Mouse (Mus musculus) kidney, embryonic 14.5 days (tissue): ENCODE measurements around the gene Lmo3. TPM values are rescaled to one million over a fixed set of nuclear protein-coding genes. Genes with fewer than 3 reads are reported as not detected.

ENCODE experiments used
- ATAC-seq: fragments of 200-750 bp; cut with Nextera tagmentation; 2 replicates; pipeline ENCODE4 v1.8.0; 2017; ENCODE audit warnings: moderate number of reproducible peaks, mild to moderate bottlenecking, moderate TSS enrichment, moderate library complexity; ENCODE audit not compliant: low FRiP score, low TSS enrichment
- H3K27ac ChIP-seq: fragments of 300-500 bp; sonication (generic); 2 replicates; pipeline ENCODE4 v1.5.1; 2014; ENCODE audit warnings: low read depth, mild to moderate bottlenecking, low read length, moderate library complexity, mixed read lengths
- H3K27me3 ChIP-seq: fragments of 300-500 bp; sonication (generic); 2 replicates; pipeline ENCODE4 v1.6.1; 2014; ENCODE audit warnings: mild to moderate bottlenecking, low read length; ENCODE audit not compliant: control insufficient read depth, insufficient read depth
- H3K36me3 ChIP-seq: fragments of 300-500 bp; sonication (generic); 2 replicates; pipeline ENCODE4 v1.6.1; 2014; ENCODE audit warnings: low read length, mixed read lengths; ENCODE audit not compliant: control insufficient read depth, insufficient read depth
- H3K4me1 ChIP-seq: fragments of 300-500 bp; sonication (generic); 2 replicates; pipeline ENCODE4 v1.6.1; 2014; ENCODE audit warnings: low read length, mixed read lengths; ENCODE audit not compliant: control insufficient read depth, insufficient read depth
- H3K4me2 ChIP-seq: fragments of 300-500 bp; sonication (generic); replicated peaks from 2 replicates; pipeline ENCODE4 v1.6.1; 2014; ENCODE audit warnings: low read depth, mild to moderate bottlenecking, low read length
- H3K4me3 ChIP-seq: fragments of 300-500 bp; sonication (generic); 2 replicates; pipeline ENCODE4 v1.5.1; 2014; ENCODE audit warnings: mild to moderate bottlenecking, low read length
- H3K9ac ChIP-seq: fragments of 300-500 bp; sonication (generic); 2 replicates; pipeline ENCODE4 v1.6.1; 2014; ENCODE audit warnings: low read depth, mild to moderate bottlenecking, low read length, moderate library complexity
- H3K9me3 ChIP-seq: fragments of 300-500 bp; sonication (generic); 2 replicates; pipeline ENCODE4 v1.6.1; 2016; ENCODE audit warnings: low read length; ENCODE audit not compliant: control insufficient read depth
- WGBS: fragments of 180-500 bp; shearing (Covaris S2); extraction: QIAGEN DNeasy Blood & Tissue Kit; methylation state at CpG from one replicate; pipeline ENCODE4 v1.1.7; 2014; 5-methylcytosine and 5-hydroxymethylcytosine counted together
- polyA plus RNA-seq: library from polyadenylated mRNA; unstranded; fragments of >200 nt; fragmentation: Nextera tagmentation; extraction: Ambion mirVana; gene quantifications from 2 replicates; pipeline ENCODE4 v1.2.1, GENCODE M21; 2014

The Lmo3 gene
- polyA plus RNA-seq, 1 experiment from 2014 or later = 0.41 TPM

GRCm38 (mm10) chr6:138350587-138351345 lies 231.0 kb downstream of the Lmo3 start:
- Histone ChIP-seq H3K27me3 (no peaks in the 10 kb centered on the region), H3K9me3 (no peaks in the 10 kb centered on the region), H3K4me1 (no peaks in the 10 kb centered on the region), H3K4me3 (no peak overlapping the region), H3K27ac (no peak overlapping the region), H3K36me3 (no peaks in the 10 kb centered on the region), H3K9ac (no peak overlapping the region), H3K4me2 (no peak overlapping the region)
- 78% methylated on average over 3 of the region's 3 CpGs for WGBS
- ATAC-seq = no peak

DNA sequence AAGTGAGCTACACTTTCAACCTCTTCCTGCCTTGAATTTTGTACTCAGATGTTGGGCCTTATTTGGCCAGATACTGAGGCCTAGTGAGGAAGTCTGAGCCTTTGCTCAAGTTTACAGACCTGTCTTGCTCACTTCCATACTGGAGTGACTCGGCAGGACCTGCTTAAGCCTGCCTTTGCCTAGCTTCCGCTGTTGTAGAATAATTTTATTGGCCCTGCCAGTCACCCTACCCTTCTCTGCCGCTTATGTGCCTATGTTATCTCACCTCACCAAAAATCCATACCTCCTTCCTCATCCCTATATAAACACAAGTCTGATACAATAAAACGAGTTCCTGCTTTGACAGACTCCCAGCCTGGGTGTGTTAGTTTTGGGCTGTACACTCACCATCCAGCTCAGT lies 235.2 kb downstream of the Lmo3 start:
- Histone ChIP-seq H3K9ac (no peak overlapping the region), H3K27me3 (no peaks in the 10 kb centered on the region), H3K4me3 (no peak overlapping the region), H3K27ac (no peak overlapping the region), H3K36me3 (no peaks in the 10 kb centered on the region), H3K4me1 (no peaks in the 10 kb centered on the region), H3K4me2 (no peak overlapping the region), H3K9me3 (0 out of 2 replicates have a peak, but pooled peaks cover 3% of the 10 kb centered on the region)
- 82% methylated on average over 4 of the region's 4 CpGs for WGBS
- no peak for ATAC-seq

- no peak overlapping the region for H3K4me3 ChIP-seq
- no peaks in the 10 kb centered on the region for H3K27me3 ChIP-seq
- peaks cover 6% of the 10 kb centered on the region; the same call in 1 of the 2 replicates for H3K9me3 ChIP-seq
- no peak for ATAC-seq
- H3K9ac ChIP-seq = no peak overlapping the region
- no peak overlapping the region for H3K4me2 ChIP-seq
- no peak overlapping the region for H3K27ac ChIP-seq
- H3K4me1 ChIP-seq = no peaks in the 10 kb centered on the region
- 77% methylated on average over 4 of the region's 4 CpGs for WGBS
- H3K36me3 ChIP-seq = no peaks in the 10 kb centered on the region
These were observed 245.9 kb downstream of the Lmo3 start for GRCm38 (mm10) chr6:138335858-138336257.

DNA sequence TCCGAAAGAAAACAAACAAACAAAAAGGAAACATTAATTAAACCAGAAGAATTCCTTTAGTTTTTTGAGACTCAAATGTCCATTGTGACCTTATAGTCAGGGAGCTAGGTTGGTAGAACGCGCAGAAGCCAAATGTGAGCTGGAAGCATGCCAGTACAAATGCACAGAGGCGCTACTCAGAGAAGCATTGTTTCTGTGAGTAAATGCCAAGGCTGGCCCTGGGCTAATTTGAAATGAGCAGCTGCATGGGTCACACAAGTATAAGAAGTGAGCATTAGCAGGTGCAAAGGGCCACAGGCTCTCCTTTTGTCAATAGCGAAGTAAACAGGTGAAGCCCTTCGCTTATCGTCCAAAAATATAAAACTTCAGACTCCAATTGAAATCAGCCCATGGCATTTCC lies 247.8 kb downstream of the Lmo3 start:
- WGBS = 86% methylated on average over 7 of the region's 7 CpGs
- no peak for ATAC-seq
- Histone ChIP-seq H3K27me3 (no peaks in the 10 kb centered on the region), H3K36me3 (no peaks in the 10 kb centered on the region), H3K9me3 (no peaks in the 10 kb centered on the region), H3K9ac (no peak overlapping the region), H3K4me1 (no peaks in the 10 kb centered on the region), H3K4me3 (no peak overlapping the region), H3K4me2 (no peak overlapping the region), H3K27ac (no peak overlapping the region)

GRCm38 (mm10) chr6:138325744-138326400 lies 255.9 kb downstream of the Lmo3 start:
- Histone ChIP-seq H3K9me3 (no peaks in the 10 kb centered on the region), H3K4me3 (no peak overlapping the region), H3K27me3 (no peaks in the 10 kb centered on the region), H3K27ac (no peak overlapping the region), H3K36me3 (no peaks in the 10 kb centered on the region), H3K4me2 (no peak overlapping the region), H3K9ac (no peak overlapping the region), H3K4me1 (no peaks in the 10 kb centered on the region)
- no peak for ATAC-seq
- 72% methylated on average over 3 of the region's 3 CpGs for WGBS

- H3K4me2 ChIP-seq = no peak overlapping the region
- H3K4me1 ChIP-seq = no peaks in the 10 kb centered on the region
- H3K4me3 ChIP-seq = no peak overlapping the region
- H3K9me3 ChIP-seq = no peaks in the 10 kb centered on the region
- H3K27me3 ChIP-seq = no peaks in the 10 kb centered on the region
- 62% methylated on average over 3 of the region's 3 CpGs for WGBS
- ATAC-seq = no peak
- H3K27ac ChIP-seq = no peak overlapping the region
- no peaks in the 10 kb centered on the region for H3K36me3 ChIP-seq
- H3K9ac ChIP-seq = no peak overlapping the region
These were observed 256.6 kb downstream of the Lmo3 start for GRCm38 (mm10) chr6:138325145-138325544.

DNA sequence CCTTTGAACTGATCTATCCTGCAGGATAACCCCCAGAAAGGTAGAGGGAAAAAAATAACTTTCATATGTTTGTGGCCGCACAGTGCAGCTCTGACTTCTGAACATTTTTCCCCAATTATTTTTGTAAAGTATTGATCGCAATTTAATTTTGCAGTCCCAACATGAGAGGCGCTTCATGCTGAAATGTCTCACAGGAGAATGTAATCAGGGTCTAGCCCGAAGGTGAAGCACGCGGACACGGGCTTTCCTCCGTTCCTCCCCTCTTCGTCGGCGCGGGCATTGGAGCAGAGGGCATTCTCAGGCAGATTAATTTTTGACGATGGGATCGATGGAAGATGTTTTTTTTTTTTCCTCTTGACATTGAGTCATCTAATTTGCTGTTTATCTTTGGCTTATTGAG lies 258.4 kb downstream of the Lmo3 start:
- H3K9ac ChIP-seq = no peak overlapping the region
- no peaks in the 10 kb centered on the region for H3K9me3 ChIP-seq
- H3K27ac ChIP-seq = no peak overlapping the region
- no peak for ATAC-seq
- H3K4me1 ChIP-seq = no peaks in the 10 kb centered on the region
- no peak overlapping the region for H3K4me3 ChIP-seq
- H3K4me2 ChIP-seq = no peak overlapping the region
- H3K27me3 ChIP-seq = no peaks in the 10 kb centered on the region
- WGBS = 90% methylated on average over 14 of the region's 14 CpGs
- no peaks in the 10 kb centered on the region for H3K36me3 ChIP-seq

DNA sequence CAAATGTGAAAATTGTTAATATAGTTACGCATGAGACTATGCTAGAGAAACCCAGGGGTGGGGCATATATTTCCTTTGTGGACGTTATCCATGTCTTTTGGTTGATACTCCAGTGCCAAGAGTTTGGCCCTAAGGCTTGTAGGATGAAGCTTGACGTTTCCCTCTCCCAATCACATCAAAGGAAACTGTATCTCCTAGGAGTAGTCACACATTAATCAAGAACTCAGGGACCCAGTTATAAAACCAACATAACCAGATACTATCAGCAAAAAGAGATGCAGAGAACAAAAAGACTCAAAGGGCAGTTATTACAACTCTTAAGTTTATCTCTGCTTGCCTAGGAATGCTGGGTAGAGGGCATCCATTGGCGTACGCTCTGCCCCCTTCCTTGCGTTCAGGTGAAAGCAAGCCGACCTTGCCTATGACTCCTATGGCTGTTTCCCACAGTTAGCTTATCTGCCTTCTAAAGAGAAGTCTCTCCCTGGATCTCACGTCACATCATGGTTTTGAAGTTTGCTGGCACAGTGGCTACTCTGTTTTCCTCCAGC lies 261.5 kb downstream of the Lmo3 start:
- H3K4me3 ChIP-seq = no peak overlapping the region
- H3K36me3 ChIP-seq = no peaks in the 10 kb centered on the region
- no peak overlapping the region for H3K9ac ChIP-seq
- 71% methylated on average over 8 of the region's 8 CpGs for WGBS
- no peaks in the 10 kb centered on the region for H3K4me1 ChIP-seq
- H3K4me2 ChIP-seq = no peak overlapping the region
- no peaks in the 10 kb centered on the region for H3K27me3 ChIP-seq
- ATAC-seq = no peak
- no peak overlapping the region for H3K27ac ChIP-seq
- H3K9me3 ChIP-seq = no peaks in the 10 kb centered on the region
